Mouse (Mus musculus) midbrain, postnatal 0 days (tissue): ENCODE results near the gene Adam33. TPM values are rescaled to one million over a fixed set of nuclear protein-coding genes. Genes with fewer than 3 reads are reported as not detected.

Experiments used
- ATAC-seq: fragments of 200-750 bp; cut with Nextera tagmentation; 2 replicates; pipeline ENCODE4 v1.8.0; 2017; ENCODE audit warnings: moderate number of reproducible peaks, mild to moderate bottlenecking, moderate TSS enrichment, moderate library complexity; ENCODE audit not compliant: low FRiP score
- DNase-seq: peaks from one replicate; pipeline ENCODE4 v3.0.0-alpha.2; 2015; ENCODE audit warnings: low spot score
- H3K27ac ChIP-seq: fragments of 300-500 bp; sonication (generic); 2 replicates; pipeline ENCODE4 v1.5.1; 2014; ENCODE audit warnings: low read depth, mild to moderate bottlenecking, low read length, mixed read lengths
- H3K27me3 ChIP-seq: fragments of 300-500 bp; sonication (generic); 2 replicates; pipeline ENCODE4 v1.6.1; 2014; ENCODE audit warnings: low read length, control low read depth, mixed read lengths; ENCODE audit not compliant: insufficient read depth
- H3K36me3 ChIP-seq: fragments of 300-500 bp; sonication (generic); 2 replicates; pipeline ENCODE4 v1.6.1; 2014; ENCODE audit warnings: low read length, control low read depth, mixed read lengths; ENCODE audit not compliant: insufficient read depth
- H3K4me1 ChIP-seq: fragments of 300-500 bp; sonication (generic); 2 replicates; pipeline ENCODE4 v1.6.1; 2014; ENCODE audit warnings: mild to moderate bottlenecking, control low read depth, antibody characterized with exemption, low read length, mixed read lengths; ENCODE audit not compliant: insufficient read depth
- H3K4me2 ChIP-seq: fragments of 300-500 bp; sonication (generic); 2 replicates; pipeline ENCODE4 v1.6.1; 2014; ENCODE audit warnings: low read depth, mild to moderate bottlenecking, low read length, mixed read lengths; ENCODE audit not compliant: poor library complexity, severe bottlenecking
- H3K4me3 ChIP-seq: fragments of 300-500 bp; sonication (generic); 2 replicates; pipeline ENCODE4 v1.5.1; 2014; ENCODE audit warnings: low read depth, mild to moderate bottlenecking, low read length, moderate library complexity
- H3K9ac ChIP-seq: fragments of 300-500 bp; sonication (generic); replicated peaks from 2 replicates; pipeline ENCODE4 v1.6.1; 2014; ENCODE audit warnings: mild to moderate bottlenecking, low read length, moderate library complexity, mixed read lengths; ENCODE audit not compliant: poor library complexity, severe bottlenecking
- H3K9me3 ChIP-seq: fragments of 300-500 bp; sonication (generic); 2 replicates; pipeline ENCODE4 v1.6.1; 2016; ENCODE audit warnings: low read length, control low read depth
- CTCF ChIP-seq: IDR thresholded peaks from 2 replicates; pipeline ENCODE4 v1.5.1; 2016; ENCODE audit warnings: antibody characterized with exemption, mild to moderate bottlenecking
- WGBS: fragments of 180-500 bp; shearing (Covaris S2); extraction: QIAGEN DNeasy Blood & Tissue Kit; methylation state at CpG from one replicate; pipeline ENCODE4 v1.1.7; 2014; 5-methylcytosine and 5-hydroxymethylcytosine counted together
- polyA plus RNA-seq: library from polyadenylated mRNA; unstranded; fragments of >200 nt; fragmentation: Nextera tagmentation; extraction: Ambion mirVana; gene quantifications from 2 replicates; pipeline ENCODE4 v1.2.1, GENCODE M21; 2015
- total RNA-seq: library from RNA; depleted of rRNA; stranded (reverse); fragments of >200 nt; gene quantifications from 2 replicates; pipeline ENCODE4 v1.2.3, GENCODE M21; 2014

Gene Adam33
- total and polyA plus RNA-seq, 2 experiments from 2014 or later: 1.4 to 2.1 TPM

DNA sequence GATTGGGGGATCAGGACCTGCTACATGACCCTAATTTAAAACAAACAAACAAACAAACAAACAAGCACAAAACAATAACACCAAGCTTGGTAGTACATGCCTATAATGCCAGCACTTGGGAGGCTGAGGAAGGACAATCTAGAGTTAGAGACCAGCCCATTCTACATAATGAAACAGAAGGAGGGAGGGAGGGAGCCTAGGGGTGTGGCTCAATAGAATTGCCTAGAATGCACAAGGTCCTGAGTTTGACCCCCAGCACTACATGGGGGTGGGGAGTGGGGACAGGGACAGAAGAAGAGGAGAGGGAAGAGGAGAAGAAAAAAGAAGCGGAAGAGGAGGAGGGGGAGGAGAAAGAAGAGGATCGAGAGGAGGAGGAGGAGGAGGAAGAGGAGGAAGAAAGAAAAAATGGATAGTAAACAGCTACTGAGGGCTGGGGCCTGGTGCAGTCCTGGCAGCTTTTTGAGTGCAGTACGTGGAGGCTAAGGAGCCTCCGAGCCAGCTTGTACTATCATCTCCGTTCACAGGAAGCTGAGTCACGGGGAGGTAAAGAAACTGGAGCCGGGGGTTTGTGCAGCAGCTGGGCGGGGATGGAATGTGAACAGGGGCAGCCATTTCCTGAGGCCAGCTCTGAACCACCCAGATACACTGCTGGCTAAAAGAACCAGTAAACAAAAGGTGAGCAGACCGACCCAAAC, 32.6 kb upstream of the Adam33 start:
- ATAC-seq: no peak
- no peaks in the 10 kb centered on the region for H3K9me3 ChIP-seq
- TF ChIP-seq CTCF: no peak
- H3K4me2 ChIP-seq: no peak overlapping the region
- peak; percentile 2 for DNase-seq
- no peaks in the 10 kb centered on the region for H3K36me3 ChIP-seq
- H3K4me3 ChIP-seq: no peak overlapping the region
- H3K27ac ChIP-seq: no peak overlapping the region
- H3K4me1 ChIP-seq: no peaks in the 10 kb centered on the region
- 22% methylated on average over 9 of the region's 9 CpGs for WGBS
- no peak overlapping the region for H3K9ac ChIP-seq
- H3K27me3 ChIP-seq: no peaks in the 10 kb centered on the region

DNA sequence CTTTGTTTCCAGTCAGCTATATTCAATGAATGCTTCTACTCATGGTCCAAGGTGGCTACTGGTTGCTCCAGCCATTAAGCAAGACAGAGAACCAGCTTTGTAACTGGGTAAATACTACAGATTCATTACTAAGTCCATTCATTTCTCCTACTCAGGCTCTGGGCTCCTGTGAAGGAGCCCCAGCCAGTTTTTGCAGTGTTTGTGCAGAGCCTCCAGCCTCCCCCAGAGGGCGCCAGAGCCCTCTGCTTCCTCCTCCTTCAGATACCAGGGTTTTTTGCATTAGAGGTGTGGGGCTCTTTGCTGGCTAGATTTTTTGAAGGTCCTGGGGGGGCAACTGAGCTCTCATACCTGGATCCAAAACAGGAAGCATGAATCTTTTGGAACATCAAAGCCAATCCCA, 31.2 kb upstream of the Adam33 start:
- DNase-seq: peak; percentile 74
- H3K4me2 ChIP-seq: no peak overlapping the region
- no peaks in the 10 kb centered on the region for H3K36me3 ChIP-seq
- H3K4me3 ChIP-seq: no peak overlapping the region
- TF ChIP-seq CTCF: peak; percentile 85
- no peaks in the 10 kb centered on the region for H3K27me3 ChIP-seq
- no peak overlapping the region for H3K27ac ChIP-seq
- no peaks in the 10 kb centered on the region for H3K4me1 ChIP-seq
- H3K9ac ChIP-seq: no peak overlapping the region
- ATAC-seq: no peak
- no peaks in the 10 kb centered on the region for H3K9me3 ChIP-seq
- 0% methylated on average over 1 of the region's 1 CpGs for WGBS

DNA sequence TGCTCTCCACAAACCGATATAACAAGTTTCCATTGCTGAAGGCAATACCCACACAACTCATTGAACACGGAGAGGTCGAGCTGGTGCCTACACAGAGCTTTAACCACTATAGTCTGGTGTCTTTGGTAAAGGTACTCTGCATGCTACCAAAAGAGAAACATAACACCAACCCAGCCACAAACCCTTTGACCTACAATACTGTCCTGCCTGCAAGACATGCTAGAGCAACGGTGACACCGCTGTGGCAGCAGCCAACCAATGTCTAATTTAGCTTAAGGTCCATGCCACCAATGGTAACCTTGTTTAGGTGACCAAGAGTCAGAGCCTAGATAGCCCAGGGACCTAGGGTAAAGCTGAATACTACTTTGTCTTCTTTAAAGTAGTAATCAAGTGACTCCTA, 30.0 kb upstream of the Adam33 start:
- 88% methylated on average over 5 of the region's 5 CpGs for WGBS
- no peak for ATAC-seq
- H3K36me3 ChIP-seq: no peaks in the 10 kb centered on the region

DNA sequence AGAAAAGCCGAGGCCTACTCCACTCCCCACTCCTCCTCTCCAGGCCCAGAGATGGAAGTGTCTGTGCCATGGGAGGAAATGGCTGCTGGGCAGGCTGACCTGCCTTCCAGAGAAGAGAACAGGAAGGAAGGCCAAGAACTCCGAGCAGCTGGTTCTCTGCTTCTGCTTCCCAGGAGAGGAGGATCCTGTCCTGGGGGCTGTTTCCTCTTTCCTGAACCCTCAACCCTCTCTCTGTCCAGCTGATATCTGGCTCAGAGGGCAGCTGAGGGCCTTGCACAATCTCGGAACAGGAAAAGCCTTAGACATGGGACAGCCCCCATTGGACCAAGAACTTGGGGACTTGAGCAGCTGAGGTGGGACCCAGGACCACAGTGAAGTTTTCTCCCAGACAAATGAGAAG, 27.2 kb upstream of the Adam33 start:
- Histone ChIP-seq H3K27ac (no peak overlapping the region), H3K9ac (no peak overlapping the region), H3K36me3 (no peaks in the 10 kb centered on the region), H3K9me3 (no peaks in the 10 kb centered on the region), H3K27me3 (no peaks in the 10 kb centered on the region), H3K4me3 (no peak overlapping the region), H3K4me2 (no peak overlapping the region), H3K4me1 (no peaks in the 10 kb centered on the region)
- 92% methylated on average over 3 of the region's 3 CpGs for WGBS
- no peak for TF ChIP-seq CTCF
- DNase-seq (no peak), ATAC-seq (no peak)

More for the DNA sequence above, 30.0 kb upstream of the Adam33 start:
- H3K4me1 ChIP-seq: no peaks in the 10 kb centered on the region
- H3K9me3 ChIP-seq: no peaks in the 10 kb centered on the region
- no peaks in the 10 kb centered on the region for H3K27me3 ChIP-seq
- TF ChIP-seq CTCF: no peak
- no peak for DNase-seq
- H3K4me2 ChIP-seq: no peak overlapping the region
- H3K27ac ChIP-seq: no peak overlapping the region
- H3K9ac ChIP-seq: no peak overlapping the region
- no peak overlapping the region for H3K4me3 ChIP-seq

DNA sequence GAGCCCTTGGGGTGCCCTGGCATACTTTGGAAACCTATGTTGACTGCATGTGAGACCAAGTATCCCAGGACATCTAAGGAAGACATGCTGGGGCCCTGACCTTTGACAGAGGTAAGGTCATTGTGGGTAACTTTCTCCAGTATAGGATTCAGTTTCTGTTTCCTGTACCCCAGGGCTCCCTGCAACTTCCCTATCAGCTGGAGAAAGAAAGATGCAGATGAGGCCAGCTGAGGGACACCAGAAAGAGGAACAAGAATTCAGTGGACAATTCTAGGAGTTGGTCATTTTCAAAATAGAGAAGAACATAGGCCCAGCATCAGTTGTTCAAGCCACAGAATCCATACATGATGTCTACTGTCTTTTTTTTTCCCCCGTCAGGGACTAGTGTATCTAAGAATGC, 26.0 kb upstream of the Adam33 start:
- no peak for ATAC-seq
- DNase-seq: no peak
- Histone ChIP-seq H3K36me3 (no peaks in the 10 kb centered on the region), H3K9me3 (no peaks in the 10 kb centered on the region), H3K27ac (no peak overlapping the region), H3K27me3 (no peaks in the 10 kb centered on the region), H3K9ac (no peak overlapping the region), H3K4me2 (no peak overlapping the region), H3K4me3 (no peak overlapping the region), H3K4me1 (no peaks in the 10 kb centered on the region)
- 81% methylated on average over 1 of the region's 1 CpGs for WGBS
- TF ChIP-seq CTCF: no peak

DNA sequence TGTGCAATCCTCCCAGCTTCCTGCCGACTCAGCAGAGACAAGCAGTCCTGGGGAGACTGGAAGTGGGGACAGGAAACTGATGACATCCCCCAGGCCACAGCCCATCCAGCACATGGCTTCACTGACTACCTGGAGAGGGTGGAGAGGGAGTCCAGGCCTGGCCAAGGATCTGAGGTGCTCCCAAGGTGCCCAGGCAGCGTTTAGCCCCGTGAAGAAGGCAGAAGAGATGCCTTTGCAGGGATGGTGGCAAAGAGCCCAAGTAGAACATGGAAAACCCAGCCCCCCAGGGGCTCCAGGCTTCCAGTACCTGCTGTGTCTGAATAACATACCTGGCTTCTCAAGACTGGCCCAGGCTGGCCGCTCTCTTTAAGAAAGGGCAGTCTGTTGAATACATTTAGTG, 25.0 kb upstream of the Adam33 start:
- no peak for TF ChIP-seq CTCF
- WGBS: 84% methylated on average over 4 of the region's 4 CpGs

More for the DNA sequence above, 25.0 kb upstream of the Adam33 start:
- no peak overlapping the region for H3K27ac ChIP-seq
- no peaks in the 10 kb centered on the region for H3K36me3 ChIP-seq
- no peaks in the 10 kb centered on the region for H3K4me1 ChIP-seq
- DNase-seq (no peak), ATAC-seq (no peak)
- H3K4me3 ChIP-seq: no peak overlapping the region
- no peaks in the 10 kb centered on the region for H3K9me3 ChIP-seq
- H3K4me2 ChIP-seq: no peak overlapping the region
- no peak overlapping the region for H3K9ac ChIP-seq
- no peaks in the 10 kb centered on the region for H3K27me3 ChIP-seq
